Mouse (Mus musculus) neural tube, embryonic 12.5 days (tissue): ENCODE measurements around the gene Acox3. TPM values are rescaled to one million over a fixed set of nuclear protein-coding genes. Genes with fewer than 3 reads are reported as not detected.

Source experiments
- ATAC-seq: fragments of 200-750 bp; cut with Nextera tagmentation; 2 replicates; pipeline ENCODE4 v1.8.0; 2017; ENCODE audit warnings: low read depth, mild to moderate bottlenecking, moderate TSS enrichment, moderate library complexity; ENCODE audit not compliant: low FRiP score
- H3K27ac ChIP-seq: fragments of 300-500 bp; sonication (generic); 2 replicates; pipeline ENCODE4 v1.5.1; 2016
- H3K27me3 ChIP-seq: fragments of 300-500 bp; sonication (generic); replicated peaks from 2 replicates; pipeline ENCODE4 v1.6.1; 2016; ENCODE audit warnings: mild to moderate bottlenecking
- H3K36me3 ChIP-seq: fragments of 300-500 bp; sonication (generic); 2 replicates; pipeline ENCODE4 v1.6.1; 2016; ENCODE audit warnings: mild to moderate bottlenecking
- H3K4me1 ChIP-seq: fragments of 300-500 bp; sonication (generic); 2 replicates; pipeline ENCODE4 v1.6.1; 2016
- H3K4me2 ChIP-seq: fragments of 300-500 bp; sonication (generic); replicated peaks from 2 replicates; pipeline ENCODE4 v1.6.1; 2016; ENCODE audit warnings: mild to moderate bottlenecking
- H3K4me3 ChIP-seq: fragments of 300-500 bp; sonication (generic); 2 replicates; pipeline ENCODE4 v1.5.1; 2016
- H3K9ac ChIP-seq: fragments of 300-500 bp; sonication (generic); 2 replicates; pipeline ENCODE4 v1.6.1; 2016; ENCODE audit warnings: mild to moderate bottlenecking
- H3K9me3 ChIP-seq: fragments of 300-500 bp; sonication (generic); 2 replicates; pipeline ENCODE4 v1.6.1; 2016; ENCODE audit warnings: mild to moderate bottlenecking
- WGBS: fragments of 180-500 bp; shearing (Covaris S2); methylation state at CpG from one replicate; pipeline ENCODE4 v1.1.7; 2016; 5-methylcytosine and 5-hydroxymethylcytosine counted together
- polyA plus RNA-seq: library from polyadenylated mRNA; unstranded; fragments of >200 nt; fragmentation: Nextera tagmentation; extraction: Ambion mirVana; gene quantifications from 2 replicates; pipeline ENCODE4 v1.2.1, GENCODE M21; 2016

The Acox3 gene
- polyA plus RNA-seq, 1 experiment from 2014 or later = 18.4 TPM

DNA sequence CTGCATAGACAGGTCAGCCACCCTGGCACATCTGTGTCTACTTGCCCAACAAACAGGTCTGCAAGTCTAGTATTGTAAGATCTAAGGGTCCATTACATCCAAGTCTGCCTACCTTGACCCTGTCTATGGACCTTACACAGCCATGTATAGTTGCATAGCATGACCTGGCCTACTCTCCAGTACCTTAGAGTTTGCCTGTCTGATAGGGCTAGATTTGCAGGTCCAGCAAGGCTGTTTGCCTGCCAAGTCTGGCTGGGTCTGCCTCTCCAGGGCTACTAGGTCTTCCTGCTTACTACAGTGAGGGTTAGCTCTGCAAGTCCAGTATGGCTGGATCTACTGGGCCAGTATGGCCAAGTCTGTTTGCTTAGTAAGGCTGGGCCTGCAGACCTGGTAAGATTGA lies 41.0 kb downstream of the Acox3 start:
- Histone ChIP-seq H3K36me3 (no peaks in the 10 kb centered on the region), H3K4me3 (no peak overlapping the region), H3K27ac (no peak overlapping the region), H3K4me2 (no peak overlapping the region), H3K4me1 (peaks cover 8% of the 10 kb centered on the region; the same call in 1 of the 2 replicates), H3K27me3 (no peaks in the 10 kb centered on the region), H3K9me3 (no peaks in the 10 kb centered on the region), H3K9ac (no peak overlapping the region)
- no peak for ATAC-seq

DNA sequence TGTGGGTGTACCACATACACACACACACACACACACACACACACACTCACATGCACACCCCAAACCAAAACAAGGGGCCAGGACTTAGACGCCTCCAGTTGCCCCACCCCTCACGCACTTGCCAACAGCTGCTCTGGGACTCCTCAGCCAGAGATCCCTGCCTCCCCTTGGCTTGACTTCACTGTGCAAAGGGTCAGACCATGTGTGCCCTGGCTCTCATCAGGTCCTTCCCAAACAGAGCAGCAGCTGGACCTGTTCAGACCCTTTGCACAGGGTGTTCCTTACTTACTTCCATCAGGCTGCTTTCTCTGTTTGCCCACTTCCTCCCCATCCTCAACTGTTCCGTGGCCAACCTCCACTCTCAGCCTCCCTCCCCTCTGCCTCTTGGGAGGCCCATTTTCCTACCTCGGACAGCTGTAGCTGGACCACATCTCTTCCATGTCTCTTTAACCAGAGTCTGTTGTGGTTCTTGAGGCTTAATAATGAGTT lies 42.0 kb downstream of the Acox3 start:
- H3K27me3 ChIP-seq = no peaks in the 10 kb centered on the region
- no peak overlapping the region for H3K27ac ChIP-seq
- no peaks in the 10 kb centered on the region for H3K9me3 ChIP-seq
- no peaks in the 10 kb centered on the region for H3K36me3 ChIP-seq
- H3K4me3 ChIP-seq = no peak overlapping the region
- H3K9ac ChIP-seq = no peak overlapping the region
- no peak overlapping the region for H3K4me2 ChIP-seq
- peaks cover 8% of the 10 kb centered on the region; the same call in 1 of the 2 replicates for H3K4me1 ChIP-seq
- 75% methylated on average over 4 of the region's 4 CpGs for WGBS
- no peak for ATAC-seq

- H3K27me3 ChIP-seq = no peaks in the 10 kb centered on the region
- ATAC-seq = no peak
- H3K9ac ChIP-seq = no peak overlapping the region
- no peaks in the 10 kb centered on the region for H3K9me3 ChIP-seq
- H3K4me2 ChIP-seq = no peak overlapping the region
- no peak overlapping the region for H3K27ac ChIP-seq
- peaks cover under 1% of the 10 kb centered on the region; the same call in 1 of the 2 replicates for H3K4me1 ChIP-seq
- no peak overlapping the region for H3K4me3 ChIP-seq
- no peaks in the 10 kb centered on the region for H3K36me3 ChIP-seq
- WGBS = 100% methylated on average over 2 of the region's 2 CpGs
These were observed 43.6 kb downstream of the Acox3 start for GRCm38 (mm10) chr5:35626408-35626807.

- Histone ChIP-seq H3K36me3 (no peaks in the 10 kb centered on the region), H3K4me2 (no peak overlapping the region), H3K9me3 (no peaks in the 10 kb centered on the region), H3K27me3 (no peaks in the 10 kb centered on the region), H3K9ac (no peak overlapping the region), H3K4me3 (no peak overlapping the region), H3K4me1 (no peaks in the 10 kb centered on the region), H3K27ac (no peak overlapping the region)
- no peak for ATAC-seq
- 62% methylated on average over 7 of the region's 7 CpGs for WGBS
These were observed 44.5 kb downstream of the Acox3 start for GRCm38 (mm10) chr5:35627307-35627840.

DNA sequence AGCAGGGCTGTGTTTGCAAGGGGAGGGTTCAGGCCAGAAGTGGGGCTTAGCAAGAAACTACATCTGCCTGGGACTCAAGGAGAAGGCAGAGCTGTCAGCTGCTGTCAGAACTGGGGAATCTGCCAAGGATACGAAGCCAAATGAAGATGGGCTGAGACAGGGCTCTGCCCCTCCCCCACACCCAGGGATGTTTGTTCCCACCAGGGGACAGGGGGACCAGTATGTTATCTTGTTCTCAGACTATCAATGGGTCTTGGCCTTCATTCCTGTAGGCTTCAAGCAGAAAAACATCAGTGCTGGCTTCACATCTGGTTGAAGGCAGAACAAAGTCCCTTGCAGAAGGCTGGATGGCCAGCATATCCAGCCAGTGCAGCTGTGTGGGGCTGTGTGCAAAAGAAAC lies 45.8 kb downstream of the Acox3 start:
- Histone ChIP-seq H3K9ac (no peak overlapping the region), H3K4me2 (no peak overlapping the region), H3K4me1 (no peaks in the 10 kb centered on the region), H3K27me3 (no peaks in the 10 kb centered on the region), H3K9me3 (no peaks in the 10 kb centered on the region), H3K4me3 (no peak overlapping the region), H3K27ac (no peak overlapping the region), H3K36me3 (no peaks in the 10 kb centered on the region)
- 33% methylated on average over 1 of the region's 1 CpGs for WGBS
- ATAC-seq = no peak

GRCm38 (mm10) chr5:35629333-35629732 lies 46.5 kb downstream of the Acox3 start:
- H3K9ac ChIP-seq = no peak overlapping the region
- H3K9me3 ChIP-seq = no peaks in the 10 kb centered on the region
- H3K27me3 ChIP-seq = no peaks in the 10 kb centered on the region
- no peaks in the 10 kb centered on the region for H3K4me1 ChIP-seq
- no peak for ATAC-seq
- H3K4me3 ChIP-seq = no peak overlapping the region
- no peaks in the 10 kb centered on the region for H3K36me3 ChIP-seq
- H3K27ac ChIP-seq = no peak overlapping the region
- H3K4me2 ChIP-seq = no peak overlapping the region

GRCm38 (mm10) chr5:35630706-35631105 lies 47.9 kb downstream of the Acox3 start:
- 75% methylated on average over 1 of the region's 1 CpGs for WGBS
- H3K27ac ChIP-seq = no peak overlapping the region
- no peak overlapping the region for H3K4me3 ChIP-seq
- no peaks in the 10 kb centered on the region for H3K9me3 ChIP-seq
- H3K9ac ChIP-seq = no peak overlapping the region
- no peak for ATAC-seq
- H3K4me1 ChIP-seq = no peaks in the 10 kb centered on the region
- no peaks in the 10 kb centered on the region for H3K36me3 ChIP-seq
- H3K27me3 ChIP-seq = no peaks in the 10 kb centered on the region
- no peak overlapping the region for H3K4me2 ChIP-seq

GRCm38 (mm10) chr5:35631224-35631623 lies 48.4 kb downstream of the Acox3 start:
- H3K9ac ChIP-seq = no peak overlapping the region
- WGBS = 91% methylated on average over 3 of the region's 3 CpGs
- H3K27me3 ChIP-seq = no peaks in the 10 kb centered on the region
- H3K9me3 ChIP-seq = no peaks in the 10 kb centered on the region
- ATAC-seq = no peak
- no peaks in the 10 kb centered on the region for H3K4me1 ChIP-seq
- no peaks in the 10 kb centered on the region for H3K36me3 ChIP-seq
- H3K4me2 ChIP-seq = no peak overlapping the region
- no peak overlapping the region for H3K4me3 ChIP-seq
- no peak overlapping the region for H3K27ac ChIP-seq

- WGBS = 87% methylated on average over 5 of the region's 5 CpGs
- Histone ChIP-seq H3K36me3 (no peaks in the 10 kb centered on the region), H3K4me3 (no peak overlapping the region), H3K4me1 (no peaks in the 10 kb centered on the region), H3K9ac (no peak overlapping the region), H3K4me2 (no peak overlapping the region), H3K9me3 (no peaks in the 10 kb centered on the region), H3K27me3 (no peaks in the 10 kb centered on the region), H3K27ac (no peak overlapping the region)
- ATAC-seq = no peak
These were observed 48.9 kb downstream of the Acox3 start for GRCm38 (mm10) chr5:35631755-35632154.

DNA sequence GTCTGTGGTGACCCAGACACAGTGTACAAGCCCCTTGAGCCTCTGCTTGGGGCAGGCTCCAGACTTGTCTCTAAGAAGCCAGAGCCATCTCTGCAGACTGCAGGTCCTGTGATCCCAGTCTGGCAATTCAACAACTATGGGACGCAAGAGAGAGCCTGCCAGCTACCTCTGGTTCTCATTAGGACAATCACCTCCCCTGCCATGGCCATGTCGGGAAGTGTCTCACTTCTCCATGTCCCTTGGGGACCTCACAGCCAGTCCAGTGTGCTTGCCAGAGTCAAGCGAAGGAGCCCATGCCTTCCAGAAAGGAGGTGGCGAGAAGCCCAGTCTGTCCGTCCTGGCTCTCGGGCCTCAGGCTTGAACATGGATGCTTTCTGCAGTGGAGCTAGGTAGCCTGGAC lies 50.0 kb downstream of the Acox3 start:
- no peaks in the 10 kb centered on the region for H3K9me3 ChIP-seq

DNA sequence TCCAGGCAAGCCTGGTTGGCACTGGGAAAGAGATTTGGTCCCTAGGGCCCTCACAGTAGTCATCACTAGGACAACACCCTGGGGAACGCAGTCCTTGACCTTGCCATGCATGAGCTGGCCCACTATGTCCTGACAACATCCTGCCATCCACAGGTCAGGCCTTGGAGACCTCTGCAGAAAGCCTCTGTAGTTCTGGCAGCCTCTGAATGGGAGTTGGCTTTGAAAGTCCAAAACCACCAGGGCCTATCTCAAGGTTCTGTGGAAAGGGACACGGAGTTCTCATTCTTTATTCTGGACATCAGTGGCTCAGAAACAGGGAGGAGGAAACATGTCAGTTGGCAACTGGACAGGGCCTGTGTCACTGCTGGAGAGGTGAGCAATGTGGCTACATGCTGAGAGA lies 53.2 kb downstream of the Acox3 start:
- no peak overlapping the region for H3K4me2 ChIP-seq
- H3K27ac ChIP-seq = no peak overlapping the region
- no peaks in the 10 kb centered on the region for H3K36me3 ChIP-seq
- H3K9ac ChIP-seq = no peak overlapping the region
- H3K4me3 ChIP-seq = no peak overlapping the region
- H3K27me3 ChIP-seq = no peaks in the 10 kb centered on the region
- ATAC-seq = no peak
- no peaks in the 10 kb centered on the region for H3K4me1 ChIP-seq
- H3K9me3 ChIP-seq = no peaks in the 10 kb centered on the region
- 86% methylated on average over 2 of the region's 2 CpGs for WGBS

More for the DNA sequence above, 50.0 kb downstream of the Acox3 start:
- Histone ChIP-seq H3K9ac (no peak overlapping the region), H3K27ac (no peak overlapping the region), H3K27me3 (no peaks in the 10 kb centered on the region), H3K4me3 (no peak overlapping the region), H3K36me3 (no peaks in the 10 kb centered on the region), H3K4me1 (no peaks in the 10 kb centered on the region), H3K4me2 (no peak overlapping the region)
- ATAC-seq = no peak
- 90% methylated on average over 6 of the region's 6 CpGs for WGBS

GRCm38 (mm10) chr5:35641961-35642584 lies 59.2 kb downstream of the Acox3 start:
- Histone ChIP-seq H3K27me3 (no peaks in the 10 kb centered on the region), H3K27ac (no peak overlapping the region), H3K4me3 (no peak overlapping the region), H3K4me1 (no peaks in the 10 kb centered on the region), H3K9ac (no peak overlapping the region), H3K36me3 (no peaks in the 10 kb centered on the region), H3K9me3 (no peaks in the 10 kb centered on the region), H3K4me2 (no peak overlapping the region)
- WGBS = 69% methylated on average over 10 of the region's 10 CpGs
- ATAC-seq = no peak

GRCm38 (mm10) chr5:35643401-35644048 lies 60.7 kb downstream of the Acox3 start:
- Histone ChIP-seq H3K36me3 (no peaks in the 10 kb centered on the region), H3K9me3 (no peaks in the 10 kb centered on the region), H3K27me3 (no peaks in the 10 kb centered on the region), H3K27ac (no peak overlapping the region), H3K4me1 (no peaks in the 10 kb centered on the region), H3K4me2 (no peak overlapping the region), H3K4me3 (no peak overlapping the region), H3K9ac (no peak overlapping the region)
- 85% methylated on average over 9 of the region's 9 CpGs for WGBS
- no peak for ATAC-seq
